Mouse (Mus musculus) liver, postnatal 0 days (tissue): Measurements from ENCODE around the gene Rlf.

Experiments used
- CTCF ChIP-seq: sonication (generic); IDR thresholded peaks from 2 replicates; pipeline ENCODE4 v1.5.1; 2016; ENCODE audit warnings: antibody characterized with exemption, low read depth
- EP300 ChIP-seq: IDR thresholded peaks from 2 replicates; pipeline ENCODE4 v1.6.1; 2016; ENCODE audit warnings: antibody characterized with exemption, low read depth, mild to moderate bottlenecking

DNA sequence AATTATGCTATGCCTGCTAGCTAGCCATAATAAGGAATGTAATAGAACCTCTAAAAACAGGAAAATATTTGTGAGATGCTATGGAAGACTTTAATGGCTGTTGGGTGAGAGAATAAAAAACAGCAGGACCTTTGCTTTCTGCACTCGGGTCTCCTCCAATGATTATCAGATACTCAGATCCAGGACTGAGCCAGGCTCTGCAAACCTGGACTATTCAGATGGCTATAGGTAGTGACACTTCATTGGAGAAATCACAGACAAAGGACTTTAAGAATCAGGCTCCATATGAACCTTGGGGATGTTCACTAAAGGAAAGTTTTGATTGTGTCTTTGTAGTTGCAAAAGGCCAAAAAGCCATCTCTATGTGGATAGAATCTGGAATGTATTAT, 26.7 kb upstream of the Rlf start:
- TF ChIP-seq CTCF (no peak), EP300 (no peak)
